Mouse (Mus musculus) spleen, postnatal 36 days (tissue): ENCODE measurements around the gene Cnksr3.

ENCODE experiments used
- DNase-seq, 2 experiments: peaks; one replicate each; pipeline ENCODE4 v3.0.0; 2022; ENCODE audit warnings: low spot score in 2 of 2, mixed read lengths in 1 of 2

Cnksr3 gene

DNA sequence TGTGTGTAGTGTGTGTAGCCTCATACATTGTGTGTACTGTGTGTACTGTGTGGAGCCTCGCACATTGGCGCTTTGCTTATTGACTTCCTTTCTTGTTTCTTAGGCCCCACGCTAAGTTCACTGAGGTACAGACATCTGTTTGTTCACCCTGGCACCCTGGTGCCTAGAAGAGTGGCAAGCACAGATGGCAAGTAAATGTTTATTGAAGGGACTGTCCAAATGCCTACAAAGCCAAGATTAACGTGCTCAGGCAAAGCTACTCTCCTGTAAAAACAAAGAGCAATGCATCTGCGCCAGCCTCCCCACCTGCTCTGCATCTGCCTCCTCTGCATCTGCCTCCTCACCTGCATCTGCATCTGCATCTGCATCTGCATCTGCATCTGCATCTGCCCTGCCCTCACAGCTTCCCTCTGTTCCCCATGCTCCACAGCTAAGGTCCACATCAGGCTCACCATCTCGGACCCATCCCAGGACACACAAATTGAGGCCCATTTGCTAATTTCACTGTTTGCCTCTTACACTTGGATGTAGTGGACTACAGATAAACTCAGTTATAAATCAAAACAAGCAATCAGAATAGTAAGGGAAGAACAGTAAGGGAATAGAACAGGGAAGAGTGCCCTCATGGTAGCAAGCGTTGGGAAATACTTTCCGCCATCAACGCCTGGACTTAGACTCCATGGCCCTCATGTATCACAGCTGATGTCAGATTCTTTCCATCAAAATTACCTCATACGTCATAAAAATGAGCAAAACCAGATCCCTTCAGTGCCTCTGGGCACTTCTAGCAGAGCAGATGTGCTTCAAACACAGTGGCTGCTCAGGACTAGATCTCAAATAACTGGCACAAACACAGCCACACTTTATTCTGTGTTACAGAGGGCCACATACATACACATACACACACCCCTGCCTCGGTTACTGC is 62.1 kb downstream of the Cnksr3 start:
- DNase-seq, result no peak

DNA sequence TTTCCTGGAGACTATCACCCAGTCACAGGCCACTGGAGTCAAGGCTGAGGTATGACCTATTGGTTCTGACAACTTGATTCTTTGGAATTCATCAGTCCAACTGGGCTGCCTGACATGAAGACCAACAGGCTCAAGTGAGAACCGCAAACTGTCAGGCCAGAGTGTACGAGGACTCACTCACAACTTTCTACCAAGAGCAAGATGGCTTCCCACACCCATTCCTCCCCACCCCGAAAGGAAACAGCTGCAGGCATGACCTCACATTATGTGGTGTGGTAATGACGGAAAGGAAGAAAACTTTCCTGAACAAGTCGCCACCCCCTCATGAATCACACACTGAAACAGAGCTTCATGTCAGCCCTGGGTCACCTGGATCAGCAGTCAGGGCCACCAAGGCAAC is 66.4 kb downstream of the Cnksr3 start:
- DNase-seq, result no peak

DNA sequence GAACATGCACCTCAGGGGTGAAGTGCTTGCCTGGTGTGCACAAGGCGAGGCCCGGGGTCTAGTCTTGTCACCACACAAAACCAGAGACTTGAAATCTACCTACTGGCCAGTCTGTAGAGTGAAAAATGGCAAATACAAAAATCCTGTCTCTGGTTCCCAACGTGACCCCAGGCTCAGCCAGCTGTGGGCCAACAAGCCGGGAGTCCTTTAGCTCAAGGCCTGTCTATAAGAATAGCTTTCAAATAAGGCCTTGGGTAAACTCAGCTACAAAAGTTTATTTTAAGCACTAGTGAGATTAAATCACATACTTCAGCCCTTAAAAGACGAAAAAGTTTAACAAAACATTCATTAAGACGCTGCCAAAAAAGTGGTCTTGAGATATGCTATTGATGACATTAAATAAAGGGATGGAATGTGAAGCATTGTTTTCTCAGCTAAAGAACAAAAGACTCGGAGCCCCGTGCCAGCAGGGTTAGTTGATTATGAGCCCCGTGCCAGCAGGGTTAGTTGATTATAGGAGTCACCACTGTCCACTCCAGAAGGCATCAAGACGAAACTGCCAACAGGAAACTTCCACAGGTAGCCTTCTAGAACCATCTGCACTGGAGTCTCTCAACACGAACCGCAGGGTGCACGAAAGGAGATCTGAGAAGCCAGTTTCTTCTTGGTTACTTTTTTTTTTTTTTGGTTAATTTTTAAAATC is 67.8 kb downstream of the Cnksr3 start:
- DNase-seq, result no peak

DNA sequence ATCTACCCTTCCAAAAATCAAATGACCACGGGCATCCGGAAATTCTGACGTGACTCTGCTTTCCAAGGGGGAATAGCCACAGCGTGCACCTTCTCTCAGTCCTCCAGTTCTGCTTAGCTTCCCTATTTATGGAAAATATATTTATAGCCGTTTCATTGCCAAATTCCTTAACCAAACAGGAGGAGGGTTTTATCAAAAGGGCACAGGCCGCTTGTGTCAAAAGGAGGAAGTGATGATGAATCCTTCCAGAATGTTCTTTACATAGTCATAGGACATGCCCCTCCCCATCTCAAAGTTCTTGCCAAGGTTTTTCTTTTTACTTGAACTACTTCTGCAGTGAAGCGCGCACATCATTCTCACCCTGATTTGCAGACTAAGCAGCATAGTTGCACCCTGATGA is 69.8 kb downstream of the Cnksr3 start:
- no peak for DNase-seq

DNA sequence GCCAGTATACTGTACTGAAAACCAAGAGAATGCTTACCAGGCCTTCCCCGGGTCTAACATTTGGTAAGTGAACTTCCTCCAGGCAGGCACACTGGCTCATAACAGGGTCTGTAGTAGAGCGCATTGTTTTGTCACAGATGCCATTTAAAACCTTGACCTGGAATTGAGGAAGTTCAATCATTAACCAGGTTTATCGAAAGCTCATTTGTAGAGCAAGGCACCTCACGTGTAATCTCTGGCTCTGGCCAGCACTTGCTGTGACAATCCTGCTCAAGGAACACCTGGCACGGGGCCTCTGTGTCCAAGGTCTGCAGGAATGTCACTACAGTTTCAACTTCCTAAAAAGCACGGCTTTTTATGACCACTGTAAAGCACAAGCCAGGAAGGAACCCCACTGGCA is 71.8 kb downstream of the Cnksr3 start:
- no peak for DNase-seq

DNA sequence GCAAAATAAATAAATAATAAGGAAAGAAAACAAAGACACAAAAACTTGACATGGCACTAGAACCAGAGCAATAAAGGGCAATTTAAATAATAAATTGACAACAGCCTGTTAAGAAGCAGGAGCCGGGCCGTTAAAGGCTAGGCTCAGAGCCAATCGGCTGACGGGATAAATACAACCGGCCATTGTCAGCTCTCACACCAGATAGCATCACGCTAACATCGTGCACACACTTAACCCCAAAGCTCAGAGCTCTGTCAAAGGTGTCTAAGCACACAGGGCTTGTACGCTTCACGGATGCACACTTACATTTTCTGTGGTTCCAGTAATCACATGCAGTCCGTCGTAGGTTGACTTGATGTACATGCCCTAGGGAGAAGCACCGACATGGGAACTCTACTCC is 74.0 kb downstream of the Cnksr3 start:
- DNase-seq, result no peak

DNA sequence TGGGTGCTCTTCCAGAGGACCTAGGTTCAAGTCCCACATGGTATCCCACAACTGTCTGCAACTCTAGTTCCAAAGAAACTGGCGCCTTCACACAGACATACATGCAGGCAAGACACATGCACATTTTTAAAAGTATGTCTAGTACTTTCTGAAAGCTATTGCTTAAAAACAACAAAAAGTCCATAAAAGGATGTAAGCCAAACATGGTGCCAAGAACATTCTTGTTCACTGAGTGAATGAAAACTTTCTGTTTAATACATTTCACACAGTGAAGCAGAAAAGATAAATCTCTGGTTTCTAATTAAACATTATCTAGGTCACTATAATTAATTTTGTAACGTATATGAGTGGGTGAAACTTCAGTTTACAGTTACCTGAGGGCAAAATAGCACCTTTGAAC is 76.3 kb downstream of the Cnksr3 start:
- DNase-seq, result no peak

DNA sequence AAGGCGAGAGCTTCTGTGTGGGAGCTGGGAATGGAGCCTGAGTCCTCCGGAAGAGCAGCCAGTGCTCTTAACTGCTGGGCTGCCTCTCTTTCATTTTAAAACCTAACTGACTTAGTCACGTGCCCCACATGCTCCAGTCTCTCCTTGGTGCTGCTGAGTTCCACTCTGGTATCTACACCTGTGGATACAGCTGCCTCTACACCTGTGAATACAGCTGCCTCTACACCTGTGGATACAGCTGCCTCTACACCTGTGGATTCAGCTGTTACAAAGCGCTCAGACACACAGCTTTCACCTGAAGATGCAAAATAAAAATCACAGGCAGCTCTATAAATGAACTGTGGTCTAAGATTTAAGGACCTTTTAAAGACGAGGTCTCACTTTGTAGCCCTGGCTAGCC is 79.0 kb downstream of the Cnksr3 start:
- no peak for DNase-seq

DNA sequence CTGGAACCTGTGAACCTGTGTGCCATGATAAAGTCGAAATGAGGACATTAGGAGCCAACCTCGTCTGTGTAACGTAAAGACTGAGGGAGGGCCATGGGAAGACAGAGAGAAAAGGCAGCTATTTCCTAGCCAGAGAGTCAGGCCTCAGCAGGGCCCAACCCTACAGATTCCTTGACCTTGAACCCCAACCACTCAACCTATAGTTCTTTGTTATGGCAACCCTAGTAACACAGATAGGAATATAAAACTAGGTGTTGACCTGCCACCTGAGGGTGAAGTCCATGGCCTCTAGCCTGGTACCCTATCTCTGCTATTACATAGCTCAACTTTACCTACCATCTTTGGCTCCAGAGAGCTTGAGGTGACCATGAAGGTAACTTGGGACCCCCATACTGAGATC is 80.6 kb downstream of the Cnksr3 start:
- DNase-seq, result no peak

DNA sequence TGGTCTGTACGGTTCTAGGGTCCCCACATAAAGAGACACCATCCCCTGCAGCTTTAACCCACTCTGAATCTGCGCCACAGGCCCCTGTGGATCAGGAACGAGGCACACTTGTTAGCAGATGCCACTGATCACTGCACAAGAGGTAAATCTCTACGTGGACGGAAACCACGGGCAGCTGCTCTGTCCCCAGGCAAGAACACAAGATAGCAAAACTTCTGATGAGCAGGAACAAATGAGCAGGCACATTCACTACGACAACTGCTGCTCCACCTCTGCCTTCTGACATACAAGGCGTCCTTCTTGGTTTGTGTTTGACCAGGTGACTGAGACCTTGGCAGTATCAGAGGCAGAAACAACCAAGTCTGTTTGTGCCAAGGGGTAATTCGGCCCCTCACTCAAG is 84.2 kb downstream of the Cnksr3 start:
- DNase-seq, result no peak

DNA sequence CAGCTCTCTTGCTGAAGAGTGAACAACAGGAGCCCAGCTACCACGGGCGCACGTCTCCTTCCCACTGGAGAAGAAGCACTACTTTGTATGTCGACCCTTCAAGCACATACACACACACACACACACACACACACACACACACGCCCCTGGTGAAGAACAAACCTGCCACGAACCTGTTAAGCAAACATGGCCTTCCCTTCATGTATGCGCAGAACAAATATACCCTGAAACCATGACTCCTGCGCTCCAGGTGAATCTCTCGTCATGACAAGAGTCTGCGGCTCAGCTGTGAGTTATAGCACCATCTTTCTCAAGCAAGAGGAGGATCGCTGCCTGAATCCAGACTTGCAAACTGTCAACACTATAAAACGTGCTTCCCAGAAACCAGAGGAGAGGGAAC is 85.2 kb downstream of the Cnksr3 start:
- no peak for DNase-seq

DNA sequence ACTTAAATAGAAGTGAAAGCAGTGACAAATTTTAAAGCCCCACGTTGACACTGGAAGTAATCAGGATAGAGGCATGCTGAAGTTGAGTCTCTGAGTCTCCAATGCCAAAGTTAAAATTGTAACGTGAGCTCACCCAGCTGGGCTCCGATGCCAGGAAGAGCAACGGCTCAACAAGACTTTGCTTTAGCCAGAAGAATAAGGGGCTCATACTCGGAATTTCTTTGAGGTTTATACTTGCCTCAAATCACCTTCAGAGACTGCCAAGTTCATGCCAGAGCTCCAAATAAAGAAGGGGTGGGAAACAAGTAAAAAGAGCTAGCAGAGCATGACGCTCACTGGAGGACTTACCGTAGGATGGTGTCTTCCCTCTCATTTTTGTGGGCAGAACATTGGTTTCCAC is 85.8 kb downstream of the Cnksr3 start:
- no peak for DNase-seq

DNA sequence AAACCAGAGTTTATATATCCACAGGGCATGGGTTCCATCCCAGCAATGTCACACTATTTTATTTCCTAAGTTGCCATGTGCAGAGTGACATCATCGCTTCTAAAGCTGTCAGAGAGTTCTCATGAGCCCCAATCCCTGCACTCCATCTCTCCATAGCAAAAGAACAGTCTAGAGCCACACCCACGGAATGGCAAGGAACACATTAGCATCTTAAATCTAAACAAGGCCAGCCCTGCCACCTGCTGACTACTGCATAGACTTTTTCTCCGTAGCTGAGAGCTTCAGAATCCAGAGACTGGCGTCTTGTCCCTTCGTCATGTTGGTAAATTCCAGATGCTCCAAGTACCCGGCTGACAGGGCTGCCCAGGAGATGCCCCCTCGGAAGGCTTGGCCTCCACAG is 87.0 kb downstream of the Cnksr3 start:
- no peak for DNase-seq

DNA sequence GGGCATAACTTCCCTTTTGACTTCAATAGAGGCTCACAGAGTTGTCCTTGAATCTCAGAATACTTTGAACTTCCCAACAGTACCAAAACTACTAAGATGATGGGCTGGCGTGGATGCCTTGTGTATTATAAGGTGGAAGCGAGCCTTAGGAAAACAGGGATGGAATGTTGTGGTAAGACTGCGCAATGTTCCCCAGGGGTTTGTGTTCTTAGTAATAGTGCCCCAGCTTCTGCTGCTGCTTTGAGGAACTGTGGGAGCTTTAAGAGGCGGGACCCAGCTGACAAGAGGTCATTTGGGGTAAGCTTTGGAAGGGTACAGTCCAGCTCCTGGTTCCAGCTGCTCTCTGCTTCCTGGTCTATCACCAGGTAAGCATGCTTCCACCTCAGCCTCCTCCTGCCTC is 89.7 kb downstream of the Cnksr3 start:
- no peak for DNase-seq

DNA sequence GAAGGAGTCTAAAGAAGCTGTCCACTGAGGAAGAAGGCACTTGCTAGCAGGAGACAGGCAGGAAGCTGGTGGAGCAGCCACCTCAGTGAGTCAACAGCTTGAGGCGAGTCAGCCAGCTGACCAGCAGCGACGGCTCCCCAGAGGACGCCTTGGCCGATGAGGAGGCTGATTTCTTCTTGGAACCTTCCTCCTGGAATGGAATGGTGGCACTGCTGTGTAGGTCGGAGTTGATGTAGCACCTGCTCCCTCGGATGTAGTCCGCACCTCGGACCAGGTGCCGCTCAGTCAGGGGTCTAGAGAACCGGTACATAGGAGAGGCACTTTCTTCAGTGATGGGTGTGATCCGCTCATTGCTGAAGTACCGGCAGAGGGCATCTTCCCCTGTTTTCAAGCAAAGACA is 91.8 kb downstream of the Cnksr3 start:
- DNase-seq, result no peak

DNA sequence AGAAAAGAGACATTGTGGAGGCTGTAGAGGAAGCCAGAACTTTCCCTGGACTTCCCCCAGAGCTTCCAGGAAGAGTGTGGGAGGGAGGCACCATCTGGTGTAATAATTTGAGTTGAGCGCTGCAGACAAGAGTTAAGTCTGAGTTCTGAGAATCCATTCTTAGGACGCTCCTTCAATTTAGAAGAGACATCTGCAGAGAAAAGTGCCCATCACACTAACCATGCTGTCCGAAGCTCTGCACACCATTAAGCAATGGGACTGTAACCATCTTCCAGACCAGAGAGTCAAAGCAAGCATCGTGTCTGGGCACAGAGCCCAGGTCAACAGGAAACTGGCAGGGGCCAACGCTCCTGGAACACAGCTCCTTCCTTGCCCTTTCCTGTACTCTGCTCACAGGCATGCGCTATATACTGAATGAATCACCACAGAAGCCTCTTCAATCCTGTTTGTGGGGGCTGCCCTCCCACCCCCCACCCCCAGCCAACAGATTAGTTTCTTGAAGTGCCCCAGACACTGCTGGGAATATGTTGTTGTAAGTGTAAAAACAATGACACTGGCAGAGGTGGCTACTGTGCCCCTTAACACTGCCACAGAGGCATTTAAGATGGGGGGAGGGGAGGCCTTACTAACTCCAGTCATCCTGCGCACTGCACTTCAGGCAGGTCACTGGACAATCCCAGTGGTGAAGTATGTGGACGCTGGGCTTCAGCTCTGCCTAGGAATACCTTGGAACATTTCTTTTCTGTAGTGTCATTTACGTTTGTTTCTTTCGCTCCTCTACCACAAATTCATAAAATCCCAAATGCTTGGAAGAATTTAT is 93.6 kb downstream of the Cnksr3 start:
- DNase-seq, result peak; percentile 22 to 25

DNA sequence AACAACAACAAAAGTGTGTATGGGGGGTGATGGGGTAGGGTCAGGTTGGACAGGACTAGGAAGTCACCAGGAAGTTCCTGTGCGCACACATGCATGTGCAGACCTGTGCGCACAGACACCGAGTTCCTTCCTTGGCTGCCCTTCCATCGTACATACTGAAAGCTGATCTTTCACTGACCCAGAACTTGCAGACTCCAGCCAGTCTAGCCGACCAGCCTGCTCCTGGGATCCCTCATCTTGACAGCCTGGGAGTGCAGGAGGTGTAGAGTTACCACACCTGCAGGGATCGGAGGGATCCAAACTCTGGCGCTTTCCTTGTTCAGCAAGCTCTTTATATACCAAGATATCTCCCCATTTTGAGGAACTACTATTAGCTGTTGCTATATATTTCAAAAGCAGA is 94.3 kb downstream of the Cnksr3 start:
- DNase-seq, result no peak

DNA sequence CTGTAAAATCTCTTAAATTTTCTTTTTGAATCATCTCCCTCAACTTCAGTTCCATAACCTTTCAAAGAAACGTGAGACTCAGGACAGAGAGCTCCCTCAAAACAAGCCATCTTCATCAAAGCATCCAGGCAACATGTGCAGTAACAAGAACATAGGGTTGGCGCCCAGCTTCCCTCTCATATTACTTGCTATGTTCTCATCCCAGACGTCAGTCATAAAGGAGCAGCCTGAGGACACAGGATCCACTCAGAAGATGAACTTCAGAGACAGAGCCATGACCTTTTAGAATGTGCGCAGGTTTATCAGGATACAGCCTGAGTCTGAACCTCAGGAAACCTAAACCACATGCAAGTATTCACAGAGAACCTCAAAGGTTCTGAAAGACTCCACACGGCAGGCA is 97.2 kb downstream of the Cnksr3 start:
- DNase-seq, result no peak

DNA sequence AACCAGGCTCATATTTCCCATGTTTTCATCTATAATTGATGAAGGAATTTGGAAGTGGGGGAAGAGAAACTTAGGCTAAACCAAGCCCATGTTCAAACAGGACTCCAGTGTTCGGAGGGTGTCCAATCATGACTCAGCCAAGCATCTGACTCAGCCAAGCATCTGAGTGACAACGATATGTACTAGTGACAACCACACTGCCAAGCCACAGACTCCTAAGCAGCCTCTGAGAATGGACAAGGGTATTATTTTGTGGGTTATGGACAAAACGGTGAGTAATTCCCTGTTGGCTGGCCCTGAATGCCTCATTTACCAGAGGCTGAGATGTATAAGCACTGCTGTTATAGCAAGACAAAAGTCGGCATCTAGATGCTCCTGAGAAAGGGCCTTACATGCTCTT is 98.3 kb downstream of the Cnksr3 start:
- DNase-seq, result no peak

DNA sequence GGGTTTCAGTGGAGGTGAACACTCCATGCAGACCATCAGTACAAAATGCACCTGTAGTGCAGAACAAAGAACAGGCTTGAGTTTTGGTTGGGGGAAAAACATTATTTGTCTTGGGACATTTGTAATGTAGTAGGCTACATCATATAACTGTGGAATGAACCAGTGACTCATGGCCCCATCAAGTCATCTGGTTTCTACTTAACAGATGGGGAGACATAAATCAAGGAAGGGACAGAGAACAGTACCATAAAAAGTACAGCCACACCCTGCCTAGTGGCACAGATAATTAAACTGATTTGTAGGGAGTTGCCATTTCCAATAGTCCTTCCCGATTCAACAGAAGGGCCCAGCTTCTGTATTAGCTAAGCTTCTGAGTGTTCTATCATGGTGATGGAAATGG is 98.9 kb downstream of the Cnksr3 start:
- no peak for DNase-seq

DNA sequence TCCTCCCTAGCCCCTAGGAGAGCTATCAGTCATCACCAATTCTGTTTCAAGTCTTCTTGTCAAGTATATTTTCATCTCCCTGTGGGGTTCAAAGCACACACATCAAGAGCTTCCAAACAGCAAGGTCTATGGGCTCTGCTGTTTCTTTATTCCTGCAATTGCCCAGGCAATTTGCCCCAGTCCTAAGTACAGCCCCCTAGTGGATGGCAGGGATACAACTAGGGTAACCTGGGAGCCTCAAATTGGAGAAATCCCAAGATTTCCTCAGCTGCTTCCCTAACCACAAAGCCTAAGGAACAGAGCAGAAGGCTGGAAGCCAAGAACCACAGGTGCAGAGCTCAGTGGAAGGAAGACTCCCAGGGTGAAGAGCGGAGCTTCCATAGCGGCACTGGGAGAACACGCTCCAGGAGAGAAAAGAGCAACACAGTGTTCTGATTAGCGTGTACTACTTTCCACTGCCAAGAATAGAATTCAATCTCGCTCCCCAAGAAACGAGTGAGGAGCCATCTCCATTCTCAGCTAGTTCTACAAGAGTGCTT is 100.5 kb downstream of the Cnksr3 start:
- no peak for DNase-seq

DNA sequence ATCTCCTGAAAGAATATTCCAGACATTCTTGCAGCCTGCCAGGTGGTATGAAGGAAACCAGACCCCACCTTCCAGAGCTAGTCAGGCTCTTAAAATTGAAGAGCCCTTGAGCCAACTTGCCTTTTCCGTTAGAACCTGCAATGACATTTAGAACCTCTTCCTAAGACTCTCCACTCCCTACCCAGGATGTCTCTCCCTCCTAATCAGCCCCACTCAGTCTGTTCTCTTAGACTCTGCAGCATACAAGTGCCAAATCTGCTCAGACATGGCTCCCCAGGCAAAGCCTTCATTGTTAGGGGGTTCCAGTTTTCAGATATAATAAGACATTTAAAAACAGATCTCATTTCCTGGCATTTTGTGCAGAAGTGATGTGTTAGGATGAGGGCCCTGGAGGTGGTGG is 108.2 kb downstream of the Cnksr3 start:
- DNase-seq, result no peak
